Mouse (Mus musculus): ENCODE data around the gene Mroh8.

DNA sequence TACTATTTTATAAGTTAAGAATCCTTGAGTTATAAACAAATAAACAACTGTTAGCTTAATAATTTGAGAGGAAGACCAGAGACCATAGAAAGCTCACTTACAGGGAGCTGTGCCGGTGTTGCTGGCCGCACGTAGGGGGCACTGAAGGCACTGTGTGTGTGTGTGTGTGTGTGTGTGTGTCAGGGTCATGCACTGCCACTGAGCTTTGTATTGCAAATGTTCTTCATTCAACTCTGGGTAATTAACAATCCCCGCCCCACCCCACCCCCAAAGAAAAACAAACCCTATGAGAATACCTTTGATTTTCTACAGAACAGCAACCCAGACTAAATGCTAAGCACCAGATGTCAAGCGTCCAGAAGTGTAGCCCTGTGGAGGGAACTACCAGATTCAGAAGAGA, 92.8 kb downstream of the Mroh8 start:
- TF ChIP-seq CTCF (conservative IDR thresholded peaks at IDR 0.05; ENCODE audit: low read length) (no peak), POU5F1 (IDR thresholded peaks at IDR 0.05; ENCODE audit: borderline replicate concordance, low read length) (no peak)

All from E14TG2a.4 (cell line).